Mouse (Mus musculus) E14TG2a.4 (cell line): ENCODE results near the gene Fignl2.

Experiments used
- CTCF ChIP-seq: conservative IDR thresholded peaks from 2 replicates; pipeline ENCODE4 v1.5.1; 2014; ENCODE audit warnings: low read length
- NANOG ChIP-seq: IDR thresholded peaks from 2 replicates; pipeline ENCODE4 v1.6.1; 2014; ENCODE audit warnings: borderline replicate concordance, low read length, mixed read lengths

- TF ChIP-seq CTCF, result no peak
- no peak for TF ChIP-seq NANOG
Measured at GRCm38 (mm10) chr15:101086956-101087355, 8.6 kb upstream of the Fignl2 start.
